Mouse (Mus musculus) midbrain, embryonic 11.5 days (tissue): Measurements from ENCODE around the gene Ralgps1. TPM values are rescaled to one million over a fixed set of nuclear protein-coding genes. Genes with fewer than 3 reads are reported as not detected.

ENCODE experiments used
- ATAC-seq: fragments of 200-750 bp; cut with Nextera tagmentation; 2 replicates; pipeline ENCODE4 v1.8.0; 2017; ENCODE audit warnings: moderate TSS enrichment, moderate library complexity; ENCODE audit not compliant: low FRiP score
- DNase-seq: peaks from one replicate; pipeline ENCODE4 v3.0.0; 2015; ENCODE audit warnings: low spot score; ENCODE audit errors: missing footprints
- H3K27ac ChIP-seq: fragments of 300-500 bp; sonication (generic); 2 replicates; pipeline ENCODE4 v1.5.1; 2014; ENCODE audit warnings: low read depth, low read length
- H3K27me3 ChIP-seq: fragments of 300-500 bp; sonication (generic); 2 replicates; pipeline ENCODE4 v1.6.1; 2014; ENCODE audit warnings: mild to moderate bottlenecking, low read length, moderate library complexity, mixed read lengths; ENCODE audit not compliant: control insufficient read depth, insufficient read depth
- H3K36me3 ChIP-seq: fragments of 300-500 bp; sonication (generic); 2 replicates; pipeline ENCODE4 v1.6.1; 2014; ENCODE audit warnings: mild to moderate bottlenecking, low read length, moderate library complexity, mixed read lengths; ENCODE audit not compliant: control insufficient read depth, insufficient read depth
- H3K4me1 ChIP-seq: fragments of 300-500 bp; sonication (generic); 2 replicates; pipeline ENCODE4 v1.6.1; 2014; ENCODE audit warnings: low read length; ENCODE audit not compliant: control insufficient read depth, insufficient read depth
- H3K4me2 ChIP-seq: fragments of 300-500 bp; sonication (generic); 2 replicates; pipeline ENCODE4 v1.6.1; 2014; ENCODE audit warnings: mild to moderate bottlenecking, moderate library complexity
- H3K4me3 ChIP-seq: fragments of 300-500 bp; sonication (generic); 2 replicates; pipeline ENCODE4 v1.5.1; 2014; ENCODE audit warnings: low read depth, low read length
- H3K9ac ChIP-seq: fragments of 300-500 bp; sonication (generic); 2 replicates; pipeline ENCODE4 v1.6.1; 2014; ENCODE audit warnings: low read length
- H3K9me3 ChIP-seq: fragments of 300-500 bp; sonication (generic); 2 replicates; pipeline ENCODE4 v1.6.1; 2016; ENCODE audit warnings: low read length; ENCODE audit not compliant: control insufficient read depth
- WGBS: fragments of 180-500 bp; shearing (Covaris S2); extraction: QIAGEN DNeasy Blood & Tissue Kit; methylation state at CpG from one replicate; pipeline ENCODE4 v1.1.7; 2014; 5-methylcytosine and 5-hydroxymethylcytosine counted together
- polyA plus RNA-seq: library from polyadenylated mRNA; unstranded; fragments of >200 nt; fragmentation: Nextera tagmentation; extraction: Ambion mirVana; gene quantifications from 2 replicates; pipeline ENCODE4 v1.2.1, GENCODE M21; 2014

Gene Ralgps1
- polyA plus RNA-seq, 1 experiment from 2014 or later, result 13.8 TPM

GRCm38 (mm10) chr2:33146994-33147393 is 224.3 kb downstream of the Ralgps1 start:
- no peak for ATAC-seq
- Histone ChIP-seq H3K36me3 (no peaks in the 10 kb centered on the region), H3K4me2 (no peak overlapping the region), H3K4me3 (no peak overlapping the region), H3K9me3 (no peaks in the 10 kb centered on the region), H3K9ac (no peak overlapping the region), H3K4me1 (no peaks in the 10 kb centered on the region), H3K27me3 (no peaks in the 10 kb centered on the region), H3K27ac (no peak overlapping the region)
- 86% methylated on average over 4 of the region's 4 CpGs for WGBS
- no peak for DNase-seq

- no peak overlapping the region for H3K27ac ChIP-seq
- ATAC-seq (no peak), DNase-seq (no peak)
- no peak overlapping the region for H3K4me2 ChIP-seq
- no peaks in the 10 kb centered on the region for H3K27me3 ChIP-seq
- H3K36me3 ChIP-seq, result no peaks in the 10 kb centered on the region
- H3K4me1 ChIP-seq, result no peaks in the 10 kb centered on the region
- H3K4me3 ChIP-seq, result no peak overlapping the region
- H3K9ac ChIP-seq, result no peak overlapping the region
- WGBS, result 88% methylated on average over 2 of the region's 2 CpGs
- no peaks in the 10 kb centered on the region for H3K9me3 ChIP-seq
Measured at GRCm38 (mm10) chr2:33143292-33143691, 228.0 kb downstream of the Ralgps1 start.

GRCm38 (mm10) chr2:33138491-33138890 is 232.8 kb downstream of the Ralgps1 start:
- Histone ChIP-seq H3K9ac (no peak overlapping the region), H3K27me3 (no peaks in the 10 kb centered on the region), H3K4me2 (no peak overlapping the region), H3K9me3 (no peaks in the 10 kb centered on the region), H3K4me3 (no peak overlapping the region), H3K27ac (no peak overlapping the region), H3K4me1 (no peaks in the 10 kb centered on the region), H3K36me3 (no peaks in the 10 kb centered on the region)
- ATAC-seq, result no peak
- no peak for DNase-seq
- 84% methylated on average over 2 of the region's 2 CpGs for WGBS

- Histone ChIP-seq H3K9ac (no peak overlapping the region), H3K27ac (no peak overlapping the region), H3K4me2 (no peak overlapping the region), H3K4me1 (no peaks in the 10 kb centered on the region), H3K27me3 (peaks cover 2% of the 10 kb centered on the region), H3K36me3 (no peaks in the 10 kb centered on the region), H3K9me3 (no peaks in the 10 kb centered on the region), H3K4me3 (no peak overlapping the region)
- ATAC-seq (no peak), DNase-seq (no peak)
- WGBS, result 93% methylated on average over 4 of the region's 4 CpGs
Measured at GRCm38 (mm10) chr2:33137731-33138130, 233.6 kb downstream of the Ralgps1 start.

GRCm38 (mm10) chr2:33137244-33137643 is 234.0 kb downstream of the Ralgps1 start:
- Histone ChIP-seq H3K27me3 (peaks cover 6% of the 10 kb centered on the region), H3K27ac (no peak overlapping the region), H3K4me1 (no peaks in the 10 kb centered on the region), H3K9ac (no peak overlapping the region), H3K4me2 (no peak overlapping the region), H3K4me3 (no peak overlapping the region), H3K9me3 (no peaks in the 10 kb centered on the region), H3K36me3 (no peaks in the 10 kb centered on the region)
- no peak for DNase-seq
- ATAC-seq, result no peak
- 91% methylated on average over 9 of the region's 9 CpGs for WGBS

GRCm38 (mm10) chr2:33136366-33136765 is 234.9 kb downstream of the Ralgps1 start:
- H3K9ac ChIP-seq, result no peak overlapping the region
- no peak overlapping the region for H3K4me2 ChIP-seq
- DNase-seq (no peak), ATAC-seq (no peak)
- peaks cover 14% of the 10 kb centered on the region for H3K27me3 ChIP-seq
- WGBS, result 92% methylated on average over 6 of the region's 6 CpGs
- no peak overlapping the region for H3K4me3 ChIP-seq
- peaks cover 4% of the 10 kb centered on the region; the same call in 1 of the 2 replicates for H3K4me1 ChIP-seq
- no peaks in the 10 kb centered on the region for H3K9me3 ChIP-seq
- no peaks in the 10 kb centered on the region for H3K36me3 ChIP-seq
- H3K27ac ChIP-seq, result no peak overlapping the region

- H3K9ac ChIP-seq, result no peak overlapping the region
- H3K27ac ChIP-seq, result no peak overlapping the region
- H3K27me3 ChIP-seq, result peaks cover 16% of the 10 kb centered on the region
- no peak overlapping the region for H3K4me3 ChIP-seq
- DNase-seq, result no peak
- H3K4me1 ChIP-seq, result peaks cover 8% of the 10 kb centered on the region
- no peak for ATAC-seq
- 79% methylated on average over 7 of the region's 7 CpGs for WGBS
- H3K4me2 ChIP-seq, result no peak overlapping the region
- no peaks in the 10 kb centered on the region for H3K36me3 ChIP-seq
- H3K9me3 ChIP-seq, result no peaks in the 10 kb centered on the region
Measured at GRCm38 (mm10) chr2:33134766-33135490, 236.4 kb downstream of the Ralgps1 start.

- DNase-seq (no peak), ATAC-seq (no peak)
- Histone ChIP-seq H3K9ac (no peak overlapping the region), H3K27me3 (peaks cover 19% of the 10 kb centered on the region), H3K4me2 (no peak overlapping the region), H3K27ac (no peak overlapping the region), H3K4me1 (peaks cover 13% of the 10 kb centered on the region), H3K36me3 (no peaks in the 10 kb centered on the region), H3K4me3 (no peak overlapping the region), H3K9me3 (no peaks in the 10 kb centered on the region)
- WGBS, result 3% methylated on average over 7 of the region's 7 CpGs
Measured at GRCm38 (mm10) chr2:33132306-33132705, 239.0 kb downstream of the Ralgps1 start.

GRCm38 (mm10) chr2:33131500-33132092 is 239.7 kb downstream of the Ralgps1 start, which contains the start of gene Garnl3:
Garnl3 (minus strand) TSS chr2:33131654.
- H3K9ac ChIP-seq, result peak within 1 kb of the TSS; percentile 72
- peak within 1 kb of the TSS; percentile 74 for H3K4me3 ChIP-seq
- no peak within 1 kb of the TSS for H3K27ac ChIP-seq
- DNase-seq, result no peak
- no peaks in the 10 kb centered on the region for H3K9me3 ChIP-seq
- no peaks in the 10 kb centered on the region for H3K36me3 ChIP-seq
- peaks cover 19% of the 10 kb centered on the region for H3K27me3 ChIP-seq
- ATAC-seq, result peak; percentile 53
- H3K4me1 ChIP-seq, result peaks cover 13% of the 10 kb centered on the region
- peak within 1 kb of the TSS; percentile 99 for H3K4me2 ChIP-seq
- under 1% methylated on average over 22 of the region's 22 CpGs for WGBS
